Mouse (Mus musculus): ENCODE results near the gene Slc6a6.

DNA sequence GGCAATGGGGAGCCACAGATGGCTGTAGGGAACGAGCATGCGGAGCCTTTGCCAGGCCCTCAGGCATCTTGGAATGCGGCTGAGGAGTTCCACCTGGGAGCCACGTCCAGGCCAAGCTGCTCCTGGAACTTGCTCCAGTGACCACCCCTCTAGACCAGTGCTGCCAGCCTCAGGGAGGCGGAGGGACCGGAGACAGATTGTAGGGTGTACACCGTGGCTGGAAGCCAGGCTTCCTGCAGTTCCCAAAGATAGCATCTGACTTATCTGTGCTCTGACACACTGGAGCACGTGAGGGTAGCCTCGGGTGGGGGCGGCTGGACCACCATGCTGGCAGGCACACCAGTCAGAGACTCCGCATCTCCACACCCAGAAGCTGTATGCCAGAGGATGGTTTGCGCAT, 114.6 kb downstream of the Slc6a6 start:
- TF ChIP-seq CTCF (conservative IDR thresholded peaks at IDR 0.05 in 1 of 2, IDR thresholded peaks at IDR 0.05 in 1 of 2; ENCODE audit: low read depth in 2 of 2, low read length in 2 of 2) (no peak), USF2 (conservative IDR thresholded peaks at IDR 0.05; ENCODE audit: low read depth, low read length) (no peak), POLR2A (IDR thresholded peaks at IDR 0.05; ENCODE audit: low read depth, low read length) (no peak), MAX (IDR thresholded peaks at IDR 0.05; ENCODE audit: low read length) (no peak), CHD1 (IDR thresholded peaks at IDR 0.05; ENCODE audit: low read depth, low read length) (no peak), KAT2A (IDR thresholded peaks at IDR 0.05; ENCODE audit: insufficient replicate concordance, low read length) (no peak), SMC3 (IDR thresholded peaks at IDR 0.05; ENCODE audit: low read depth, low read length) (no peak), USF1 (IDR thresholded peaks at IDR 0.05; ENCODE audit: low read depth, low read length) (no peak), UBTF (IDR thresholded peaks at IDR 0.05; ENCODE audit: low read depth, low read length) (no peak), RAD21 (IDR thresholded peaks at IDR 0.05; ENCODE audit: low read depth, low read length) (no peak), JUN (IDR thresholded peaks at IDR 0.05; ENCODE audit: insufficient read depth, low read depth, low read length) (no peak), BHLHE40 (IDR thresholded peaks at IDR 0.05; ENCODE audit: low read depth, low read length) (no peak), NELFE (IDR thresholded peaks at IDR 0.05; ENCODE audit: low read depth, low read length) (no peak)
